8 mouse cellular contexts compared by ENCODE assay signal in the genomic region with DNA sequence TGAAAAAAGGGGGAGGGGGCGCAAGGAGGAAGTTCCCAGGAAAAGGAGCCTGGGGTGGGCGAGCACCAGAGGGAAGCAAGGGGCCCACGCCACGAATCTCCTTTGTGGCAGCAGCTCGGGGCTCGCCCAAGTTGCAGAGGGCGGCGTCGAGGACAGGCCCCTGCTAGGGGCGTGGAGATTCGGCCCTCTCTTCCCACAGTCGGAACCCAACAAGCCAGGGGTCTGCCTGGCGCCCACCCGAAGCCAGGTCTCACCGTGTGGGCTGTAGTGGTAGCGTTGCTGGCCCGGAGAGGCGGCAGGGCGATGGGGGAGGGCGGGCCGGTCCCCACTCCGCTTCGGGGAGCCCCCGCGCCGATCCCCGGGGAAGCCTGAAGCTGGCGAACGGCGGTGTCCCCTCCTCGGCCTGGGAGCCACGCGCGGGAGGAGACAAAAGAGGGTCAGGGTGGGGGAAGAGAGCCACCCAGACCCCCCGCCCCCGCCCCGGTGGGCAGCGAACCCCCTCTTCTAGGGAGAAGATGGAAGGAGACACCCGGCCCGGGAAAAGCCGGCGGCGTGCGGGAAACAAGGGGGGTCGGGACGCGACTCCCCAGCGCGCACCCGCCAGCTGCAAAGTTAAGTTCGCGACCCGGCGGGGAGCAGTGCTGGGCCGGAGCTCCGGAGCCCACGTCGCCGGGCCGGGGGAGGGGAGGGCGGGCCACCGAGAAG. TPM values are rescaled to one million over a fixed set of nuclear protein-coding genes. Genes with fewer than 3 reads are reported as not detected.
A peak's percentile ranks its signal among the peaks of the same experiment; 100 is the strongest.
DNase-seq lines count a peak whose midpoint lies in the region; ATAC-seq and TF ChIP-seq lines count a peak whose summit lies in the region.

No protein-coding gene starts in this region.

- DNase-seq in CH12.LX (ENCODE audit: extremely low read depth), result peak; percentile 22
- DNase-seq in adrenal gland, adult (ENCODE audit: inconsistent age in 2 of 2, low spot score in 1 of 2), result peak; percentile 54 to 75
- peak; percentile 21 for DNase-seq in heart, postnatal 25 days (ENCODE audit: low spot score)
- DNase-seq in midbrain, embryonic 11.5 days (ENCODE audit: low spot score, missing footprints), result peak; percentile 93
- peak; percentile 37 to 75 for DNase-seq in spleen, postnatal 4 days (ENCODE audit: low spot score in 2 of 2)
- no peak for DNase-seq in frontal cortex, postnatal 25 days (ENCODE audit: low spot score in 2 of 2)

- TF ChIP-seq RAD21 in CH12.LX (IDR thresholded peaks at IDR 0.05; ENCODE audit: low read depth, low read length), result no peak

- H3K4me3 ChIP-seq in CH12.LX (replicated peaks in 1 of 3; ENCODE audit: low read depth in 2 of 3, low read length in 2 of 3, poor library complexity in 1 of 3), result peak overlapping the region; percentile 58 to 100 (median 87)
- peak overlapping the region; percentile 66 for H3K4me3 ChIP-seq in embryonic fibroblast, embryonic 13.5 days (ENCODE audit: insufficient read depth, low read length)
- peak overlapping the region; percentile 96 for H3K4me3 ChIP-seq in limb, embryonic 12.5 days (replicated peaks)
- peak overlapping the region; percentile 97 for H3K4me3 ChIP-seq in midbrain, embryonic 11.5 days (ENCODE audit: low read depth, low read length)

- TF ChIP-seq CTCF in CH12.LX (conservative IDR thresholded peaks at IDR 0.05 in 1 of 2, IDR thresholded peaks at IDR 0.05 in 1 of 2; ENCODE audit: low read depth in 2 of 2, low read length in 2 of 2), result no peak
- no peak for TF ChIP-seq CTCF in embryonic fibroblast, embryonic 13.5 days (IDR thresholded peaks at IDR 0.05; ENCODE audit: borderline replicate concordance, insufficient read depth, low read length)

- no peaks in the 10 kb centered on the region for H3K9me3 ChIP-seq in CH12.LX (replicated peaks; ENCODE audit: low read length)
- H3K9me3 ChIP-seq in limb, embryonic 12.5 days, result no peaks in the 10 kb centered on the region
- no peaks in the 10 kb centered on the region for H3K9me3 ChIP-seq in midbrain, embryonic 11.5 days (ENCODE audit: control insufficient read depth, low read length)

- H3K9ac ChIP-seq in CH12.LX (ENCODE audit: insufficient read depth, low read depth), result peak overlapping the region; percentile 99
- peak overlapping the region; percentile 99 for H3K9ac ChIP-seq in limb, embryonic 12.5 days (replicated peaks)
- H3K9ac ChIP-seq in midbrain, embryonic 11.5 days (ENCODE audit: low read length), result peak overlapping the region; percentile 99

- intact Hi-C loops in heart, postnatal 25 days (cut with DNase I), result loop anchor here (2.0 to 5.0 kb wide), 4 partner anchors 56 to 374 kb away; partner anchors contain the start of gene Cand1

- no peaks in the 10 kb centered on the region for H3K27me3 ChIP-seq in CH12.LX (replicated peaks)
- no peaks in the 10 kb centered on the region; the same call in 1 of the 2 replicates for H3K27me3 ChIP-seq in limb, embryonic 12.5 days
- no peaks in the 10 kb centered on the region for H3K27me3 ChIP-seq in midbrain, embryonic 11.5 days (ENCODE audit: control insufficient read depth, insufficient read depth, low read length)

- no peak for TF ChIP-seq EP300 in CH12.LX (IDR thresholded peaks at IDR 0.05; ENCODE audit: low read length)

- under 1% methylated on average over 58 of the region's 62 CpGs for WGBS in limb, embryonic 12.5 days
- WGBS in midbrain, embryonic 11.5 days, result under 1% methylated on average over 45 of the region's 62 CpGs

- in situ Hi-C loops in CH12.LX (cut with MboI; ENCODE audit: low pct_ligation_motif_present, low pct_unique_long_range_greater_than_20kb, low sequenced_read_pairs), result no loop called here

- peak; percentile 26 for ATAC-seq in limb, embryonic 12.5 days (ENCODE audit: insufficient number of reproducible peaks, insufficient read depth, low FRiP score, low TSS enrichment, low read depth)
- ATAC-seq in midbrain, embryonic 11.5 days (ENCODE audit: low FRiP score), result peak; percentile 28

- H3K4me2 ChIP-seq in CH12.LX (ENCODE audit: insufficient read depth, low read depth, poor library complexity, severe bottlenecking), result peak overlapping the region; percentile 90
- peak overlapping the region; percentile 93 for H3K4me2 ChIP-seq in limb, embryonic 12.5 days
- peak overlapping the region; percentile 80 for H3K4me2 ChIP-seq in midbrain, embryonic 11.5 days

- H3K4me1 ChIP-seq in CH12.LX (ENCODE audit: control insufficient read depth in 1 of 2, insufficient read depth in 2 of 2), result peaks cover 4 to 35% of the 10 kb centered on the region in 2 experiments; a peak in 2 of 4 replicates
- H3K4me1 ChIP-seq in embryonic fibroblast, embryonic 13.5 days (ENCODE audit: control insufficient read depth, insufficient read depth, low read length), result peaks cover 4% of the 10 kb centered on the region; the same call in 1 of the 2 replicates
- H3K4me1 ChIP-seq in limb, embryonic 12.5 days (replicated peaks), result peaks cover 28% of the 10 kb centered on the region
- peaks cover 29% of the 10 kb centered on the region for H3K4me1 ChIP-seq in midbrain, embryonic 11.5 days (ENCODE audit: control insufficient read depth, insufficient read depth, low read length)

- no peak for TF ChIP-seq POLR2A in CH12.LX (IDR thresholded peaks at IDR 0.05; ENCODE audit: low read depth, low read length)
- TF ChIP-seq POLR2A in embryonic fibroblast, embryonic 13.5 days (IDR thresholded peaks at IDR 0.05; ENCODE audit: low read depth, low read length), result peak; percentile 57

- H3K36me3 ChIP-seq in CH12.LX (replicated peaks in 1 of 2; ENCODE audit: control insufficient read depth in 1 of 2, insufficient read depth in 1 of 2, low read length in 1 of 2), result peaks cover 6 to 30% of the 10 kb centered on the region in 2 experiments
- H3K36me3 ChIP-seq in limb, embryonic 12.5 days, result peaks cover 22% of the 10 kb centered on the region
- peaks cover 6% of the 10 kb centered on the region for H3K36me3 ChIP-seq in midbrain, embryonic 11.5 days (ENCODE audit: control insufficient read depth, insufficient read depth, low read length)

- peaks cover 21% of the 10 kb centered on the region for H3K79me2 ChIP-seq in CH12.LX (replicated peaks; ENCODE audit: control insufficient read depth, extremely low read depth, insufficient read depth, poor library complexity, severe bottlenecking)

- dilution Hi-C loops in CH12.LX (cut with MboI; ENCODE audit: extremely low pct_ligation_motif_present, extremely low pct_unique_long_range_greater_than_20kb, low sequenced_read_pairs), result no loop called here

- peak overlapping the region; percentile 3; the same call in 1 of the 2 replicates for H3K27ac ChIP-seq in CH12.LX (ENCODE audit: insufficient read depth, low read depth)
- peak overlapping the region; percentile 12; the same call in 1 of the 2 replicates for H3K27ac ChIP-seq in embryonic fibroblast, embryonic 13.5 days (ENCODE audit: insufficient read depth, low read length)
- peak overlapping the region; percentile 98 for H3K27ac ChIP-seq in limb, embryonic 12.5 days
- peak overlapping the region; percentile 94 for H3K27ac ChIP-seq in midbrain, embryonic 11.5 days (ENCODE audit: low read depth, low read length)

TF ChIP-seq in CH12.LX, 34 proteins besides CTCF, POLR2A, EP300 and RAD21:
- TF ChIP-seq JUN (IDR thresholded peaks at IDR 0.05; ENCODE audit: insufficient read depth, low read depth, low read length) (no peak), MXI1 (IDR thresholded peaks at IDR 0.05; ENCODE audit: low read depth, low read length) (0 out of 2 replicates have a peak, but pooled peaks have one; percentile 29), SIN3A (IDR thresholded peaks at IDR 0.05; ENCODE audit: low read length) (0 out of 2 replicates have a peak, but pooled peaks have one; percentile 5)

RNA-seq across cellular contexts. Expression of gene Dyrk2, which starts 2.0 kb away (rescaled TPM):
- total RNA-seq in CH12.LX (2012; rRNA removed) (6.6 and 11.4 TPM in 2 replicates), CH12.LX (2014; rRNA removed) (14.7 and 18.3 TPM in 2 replicates)
- polyA plus RNA-seq in CH12.LX (2012; ENCODE audit: insufficient read length, low read depth), result 13.6 and 15.2 TPM in 2 replicates
- polyA plus RNA-seq in embryonic fibroblast, embryonic 13.5 days (2011; ENCODE audit: insufficient read length, low read depth, missing spikeins), result 34.9 and 42.7 TPM in 2 replicates
- 10 to 100 TPM; 39.7 to 43.6 TPM for total RNA-seq in heart, postnatal 25 days (2021)
- polyA plus RNA-seq in limb, embryonic 12.5 days (2016; fragmentation: Nextera tagmentation; extraction: Ambion mirVana), result 10.3 and 10.4 TPM in 2 replicates
- polyA plus RNA-seq in midbrain, embryonic 11.5 days (2014; fragmentation: Nextera tagmentation; extraction: Ambion mirVana), result 12.1 and 12.4 TPM in 2 replicates

Comparison
In these comparisons a context has a peak if more than half of its experiments do, and no peak if none do; other contexts are left out.
1. DNase-seq: peak in CH12.LX (single experiment), adrenal gland, adult (2 of 2), heart, postnatal 25 days (single experiment), midbrain, embryonic 11.5 days (single experiment) and spleen, postnatal 4 days (2 of 2); none in frontal cortex, postnatal 25 days (0 of 2).
2. H3K27ac ChIP-seq: peak in every context shown above with its lines; median percentile 98 in limb, embryonic 12.5 days; 94 in midbrain, embryonic 11.5 days; 12 in embryonic fibroblast, embryonic 13.5 days; 3 in CH12.LX.
3. Peak in every context shown above with its lines, with median percentiles within 50 percentile points of each other: H3K4me2 ChIP-seq, H3K4me3 ChIP-seq and H3K9ac ChIP-seq.